Mouse (Mus musculus) stomach, embryonic 14.5 days (tissue): ENCODE data around the gene Robo3. TPM values are rescaled to one million over a fixed set of nuclear protein-coding genes. Genes with fewer than 3 reads are reported as not detected.

ENCODE experiments used
- ATAC-seq: fragments of 200-750 bp; cut with Nextera tagmentation; 2 replicates; pipeline ENCODE4 v1.8.0; 2017; ENCODE audit warnings: low read depth, moderate TSS enrichment; ENCODE audit not compliant: insufficient number of reproducible peaks, insufficient read depth, low FRiP score
- H3K27ac ChIP-seq: fragments of 300-500 bp; sonication (generic); 2 replicates; pipeline ENCODE4 v1.5.1; 2014; ENCODE audit warnings: mild to moderate bottlenecking, low read length, moderate library complexity, mixed read lengths
- H3K27me3 ChIP-seq: fragments of 300-500 bp; sonication (generic); 2 replicates; pipeline ENCODE4 v1.6.1; 2014; ENCODE audit warnings: low read length, control low read depth, mixed read lengths; ENCODE audit not compliant: control insufficient read depth, insufficient read depth
- H3K36me3 ChIP-seq: fragments of 300-500 bp; sonication (generic); 2 replicates; pipeline ENCODE4 v1.6.1; 2014; ENCODE audit warnings: mild to moderate bottlenecking, control low read depth, low read length, moderate library complexity, mixed read lengths; ENCODE audit not compliant: control insufficient read depth, insufficient read depth
- H3K4me1 ChIP-seq: fragments of 300-500 bp; sonication (generic); 2 replicates; pipeline ENCODE4 v1.6.1; 2014; ENCODE audit warnings: low read length, control low read depth, mixed read lengths; ENCODE audit not compliant: control insufficient read depth, insufficient read depth
- H3K4me2 ChIP-seq: fragments of 300-500 bp; sonication (generic); replicated peaks from 2 replicates; pipeline ENCODE4 v1.6.1; 2014; ENCODE audit warnings: low read depth, low read length, control low read depth
- H3K4me3 ChIP-seq: fragments of 300-500 bp; sonication (generic); 2 replicates; pipeline ENCODE4 v1.5.1; 2014; ENCODE audit warnings: low read depth, low read length, control low read depth
- H3K9ac ChIP-seq: fragments of 300-500 bp; sonication (generic); replicated peaks from 2 replicates; pipeline ENCODE4 v1.6.1; 2014; ENCODE audit warnings: low read depth, mild to moderate bottlenecking, control low read depth, low read length, moderate library complexity, mixed read lengths
- H3K9me3 ChIP-seq: fragments of 300-500 bp; sonication (generic); 2 replicates; pipeline ENCODE4 v1.6.1; 2016; ENCODE audit warnings: low read depth, low read length, control low read depth; ENCODE audit not compliant: control insufficient read depth
- WGBS: fragments of 180-500 bp; shearing (Covaris S2); extraction: QIAGEN DNeasy Blood & Tissue Kit; methylation state at CpG from one replicate; pipeline ENCODE4 v1.1.7; 2014; 5-methylcytosine and 5-hydroxymethylcytosine counted together
- polyA plus RNA-seq: library from polyadenylated mRNA; unstranded; fragments of >200 nt; fragmentation: Nextera tagmentation; extraction: Ambion mirVana; gene quantifications from 2 replicates; pipeline ENCODE4 v1.2.1, GENCODE M21; 2014

The Robo3 gene
- polyA plus RNA-seq, 1 experiment from 2014 or later: not detected

DNA sequence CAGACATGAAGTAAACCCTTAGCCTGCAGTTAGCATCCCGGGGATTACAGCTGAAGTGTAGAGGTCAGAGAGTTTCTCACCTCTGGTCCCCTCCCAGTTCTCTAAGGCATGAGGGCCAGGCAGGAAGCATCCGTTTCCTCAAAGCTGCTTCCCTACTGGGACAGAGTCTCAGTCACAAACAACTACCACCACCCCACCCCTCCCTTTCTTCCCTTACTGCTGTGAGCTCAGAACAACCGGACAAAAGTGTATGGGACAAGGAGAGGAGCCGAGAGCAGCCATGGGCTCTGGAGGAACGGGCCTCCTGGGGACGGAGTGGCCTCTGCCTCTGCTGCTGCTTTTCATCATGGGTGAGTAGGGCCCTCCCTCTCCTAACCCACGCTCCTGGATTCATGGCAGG, 31.2 kb downstream of the Robo3 start, which contains the start of gene Robo4:
Robo4 (plus strand) TSS at position 96 of the 400 bp plus-strand sequence.
- H3K4me3 ChIP-seq: peak within 1 kb of the TSS; percentile 5; the same call in 1 of the 2 replicates
- H3K36me3 ChIP-seq: no peaks in the 10 kb centered on the region
- H3K27ac ChIP-seq: no peak within 1 kb of the TSS
- no peak for ATAC-seq
- H3K4me1 ChIP-seq: no peaks in the 10 kb centered on the region
- no peaks in the 10 kb centered on the region for H3K27me3 ChIP-seq
- H3K9me3 ChIP-seq: no peaks in the 10 kb centered on the region
- no peak within 1 kb of the TSS for H3K9ac ChIP-seq
- H3K4me2 ChIP-seq: no peak within 1 kb of the TSS
- 19% methylated on average over 7 of the region's 7 CpGs for WGBS

DNA sequence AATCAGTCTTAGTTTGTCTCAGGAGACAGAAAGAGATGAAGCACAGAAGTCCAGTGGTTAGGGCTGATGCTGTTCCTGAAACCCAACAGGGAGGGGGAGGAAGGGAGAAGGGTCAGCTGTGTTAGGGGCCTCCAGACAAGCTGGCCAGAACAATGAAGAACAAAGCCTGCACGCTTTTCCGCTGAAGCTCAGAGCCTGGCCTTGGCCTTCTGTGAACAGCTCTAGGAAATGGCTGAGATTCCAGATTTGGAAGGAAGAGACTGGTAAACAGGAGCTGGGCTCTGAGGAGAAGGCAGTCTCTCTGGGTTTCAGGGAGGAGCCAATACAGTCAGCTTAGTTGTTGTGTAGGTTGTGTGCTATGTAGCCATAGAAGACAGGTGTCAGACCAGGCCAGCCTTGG, 32.5 kb downstream of the Robo3 start:
- no peaks in the 10 kb centered on the region for H3K27me3 ChIP-seq
- no peak overlapping the region for H3K4me3 ChIP-seq
- WGBS: 79% methylated on average over 2 of the region's 2 CpGs
- H3K4me2 ChIP-seq: no peak overlapping the region
- H3K9me3 ChIP-seq: no peaks in the 10 kb centered on the region
- no peaks in the 10 kb centered on the region for H3K36me3 ChIP-seq
- H3K9ac ChIP-seq: no peak overlapping the region
- H3K4me1 ChIP-seq: no peaks in the 10 kb centered on the region
- H3K27ac ChIP-seq: no peak overlapping the region
- ATAC-seq: no peak

DNA sequence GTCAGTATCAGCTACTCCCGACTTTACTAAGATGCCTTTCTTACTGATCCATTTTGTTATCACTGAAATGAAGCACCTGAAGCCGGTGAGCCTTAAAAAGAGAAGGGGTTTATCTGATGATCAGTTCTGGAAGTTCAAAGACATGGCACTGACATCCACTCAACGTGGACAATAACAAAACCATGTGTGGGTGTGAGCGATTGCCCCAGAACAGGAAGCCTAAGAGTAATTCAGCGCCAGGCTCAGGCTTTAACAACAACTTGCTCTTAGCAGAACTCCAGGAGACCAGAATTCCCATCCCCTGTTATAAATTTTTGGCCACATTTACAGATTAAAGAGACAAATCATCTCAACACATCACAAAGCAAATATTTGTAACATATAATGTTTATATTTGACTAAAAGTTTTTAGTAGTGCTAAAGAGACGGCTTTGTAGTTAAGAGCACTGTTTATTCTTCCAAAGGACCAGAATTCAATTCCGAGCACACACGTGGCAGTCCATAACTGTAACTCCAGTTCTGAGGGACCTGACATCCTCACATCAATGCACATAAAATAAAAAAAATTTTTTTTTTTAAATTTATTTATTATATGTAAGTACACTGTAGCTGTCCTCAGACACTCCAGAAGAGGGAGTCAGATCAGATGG, 39.4 kb downstream of the Robo3 start:
- H3K36me3 ChIP-seq: no peaks in the 10 kb centered on the region
- H3K4me1 ChIP-seq: no peaks in the 10 kb centered on the region
- H3K9me3 ChIP-seq: no peaks in the 10 kb centered on the region
- no peak for ATAC-seq
- 60% methylated on average over 8 of the region's 8 CpGs for WGBS
- no peak overlapping the region for H3K4me2 ChIP-seq
- H3K27ac ChIP-seq: no peak overlapping the region
- no peak overlapping the region for H3K9ac ChIP-seq
- H3K4me3 ChIP-seq: no peak overlapping the region
- no peaks in the 10 kb centered on the region for H3K27me3 ChIP-seq

DNA sequence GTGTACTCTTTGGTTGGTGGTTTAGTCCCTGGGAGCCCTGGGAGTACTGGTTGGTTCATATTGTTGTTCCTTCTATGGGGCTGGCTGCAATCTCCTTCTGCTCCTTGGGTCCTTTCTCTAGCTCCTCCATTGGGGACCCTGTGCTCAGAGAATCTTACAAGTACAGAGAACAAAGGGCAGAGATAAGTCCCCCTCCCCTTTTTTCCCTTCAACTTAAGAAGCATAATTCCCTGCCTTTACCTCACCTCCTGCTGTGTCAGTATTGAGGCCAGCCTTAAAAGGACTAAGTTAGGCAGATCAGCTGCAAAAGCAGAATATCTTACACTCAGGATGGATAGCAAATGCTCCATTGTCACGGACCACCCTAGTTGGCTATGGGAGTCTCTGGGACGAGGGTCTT, 41.0 kb downstream of the Robo3 start:
- 69% methylated on average over 2 of the region's 2 CpGs for WGBS
- Histone ChIP-seq H3K9ac (no peak overlapping the region), H3K4me2 (no peak overlapping the region), H3K4me1 (no peaks in the 10 kb centered on the region), H3K27ac (no peak overlapping the region), H3K27me3 (no peaks in the 10 kb centered on the region), H3K9me3 (no peaks in the 10 kb centered on the region), H3K36me3 (no peaks in the 10 kb centered on the region), H3K4me3 (no peak overlapping the region)
- no peak for ATAC-seq

DNA sequence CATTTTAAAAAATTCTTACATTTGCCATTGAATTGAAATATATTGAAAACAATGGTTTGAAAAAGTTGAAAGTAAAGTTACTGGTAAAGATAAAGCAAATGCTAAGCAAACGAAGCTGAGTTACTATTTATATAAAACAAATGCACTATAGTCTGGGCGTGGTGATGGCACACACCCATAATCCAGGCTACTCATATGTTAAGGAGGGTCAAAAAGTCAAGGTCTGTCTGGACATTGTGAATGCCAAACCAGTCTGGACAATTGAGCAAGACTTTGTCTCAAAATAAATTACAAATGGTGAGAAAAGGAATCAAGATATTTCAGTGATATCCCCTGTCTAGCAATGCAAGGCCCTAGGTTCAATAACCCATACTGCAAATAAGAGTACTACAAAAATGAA, 42.2 kb downstream of the Robo3 start:
- Histone ChIP-seq H3K4me2 (no peak overlapping the region), H3K4me3 (no peak overlapping the region), H3K27ac (no peak overlapping the region), H3K9me3 (no peaks in the 10 kb centered on the region), H3K9ac (no peak overlapping the region), H3K27me3 (no peaks in the 10 kb centered on the region), H3K36me3 (no peaks in the 10 kb centered on the region), H3K4me1 (no peaks in the 10 kb centered on the region)
- ATAC-seq: no peak
- 66% methylated on average over 2 of the region's 2 CpGs for WGBS

DNA sequence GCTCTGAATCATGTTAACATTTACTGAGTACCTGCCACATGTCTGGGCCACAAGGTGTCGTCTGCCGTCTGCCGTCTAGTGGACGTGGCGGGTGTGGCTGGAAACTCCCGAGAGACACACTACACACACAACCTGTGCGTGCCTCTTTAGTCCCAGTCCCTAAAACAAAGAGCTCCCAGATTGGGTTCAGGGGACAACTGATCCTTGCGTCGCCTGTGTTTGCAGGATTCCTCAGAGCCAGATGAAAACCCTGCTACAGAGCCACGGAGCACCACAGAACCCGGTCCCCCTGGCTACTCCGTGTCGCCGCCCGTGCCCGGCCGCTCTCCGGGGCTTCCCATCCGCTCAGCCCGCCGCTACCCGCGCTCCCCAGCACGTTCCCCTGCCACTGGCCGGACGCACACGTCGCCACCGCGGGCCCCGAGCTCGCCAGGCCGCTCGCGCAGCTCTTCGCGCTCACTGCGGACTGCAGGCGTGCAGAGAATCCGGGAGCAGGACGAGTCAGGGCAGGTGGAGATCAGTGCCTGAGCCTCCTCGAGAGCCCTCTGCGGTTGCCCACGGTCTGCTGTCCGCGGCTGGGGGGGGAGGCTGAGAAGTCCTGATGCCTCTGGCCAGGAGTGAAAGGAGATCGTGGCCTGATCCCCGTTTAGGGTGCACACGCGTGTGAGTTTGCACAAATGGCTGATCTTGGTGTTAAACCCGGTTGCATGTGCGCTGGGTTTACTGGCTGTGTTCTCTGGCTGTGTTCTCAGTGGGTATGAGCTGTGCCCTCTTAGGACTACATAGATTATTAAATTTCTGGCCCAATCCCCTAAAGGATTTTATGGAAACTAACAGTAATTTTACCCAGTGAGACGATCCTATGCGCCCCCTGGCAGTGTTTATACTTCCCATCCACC, 48.5 kb downstream of the Robo3 start:
- Histone ChIP-seq H3K36me3 (no peaks in the 10 kb centered on the region), H3K9ac (peak overlapping the region; percentile 28; the same call in 1 of the 2 replicates), H3K27ac (no peak overlapping the region), H3K4me2 (peak overlapping the region; percentile 82), H3K4me1 (0 out of 2 replicates have a peak, but pooled peaks cover 3% of the 10 kb centered on the region), H3K9me3 (no peaks in the 10 kb centered on the region), H3K4me3 (peak overlapping the region; percentile 33), H3K27me3 (0 out of 2 replicates have a peak, but pooled peaks cover 7% of the 10 kb centered on the region)
- ATAC-seq: peak; percentile 78; the same call in 1 of the 2 replicates
- 6% methylated on average over 54 of the region's 54 CpGs for WGBS

DNA sequence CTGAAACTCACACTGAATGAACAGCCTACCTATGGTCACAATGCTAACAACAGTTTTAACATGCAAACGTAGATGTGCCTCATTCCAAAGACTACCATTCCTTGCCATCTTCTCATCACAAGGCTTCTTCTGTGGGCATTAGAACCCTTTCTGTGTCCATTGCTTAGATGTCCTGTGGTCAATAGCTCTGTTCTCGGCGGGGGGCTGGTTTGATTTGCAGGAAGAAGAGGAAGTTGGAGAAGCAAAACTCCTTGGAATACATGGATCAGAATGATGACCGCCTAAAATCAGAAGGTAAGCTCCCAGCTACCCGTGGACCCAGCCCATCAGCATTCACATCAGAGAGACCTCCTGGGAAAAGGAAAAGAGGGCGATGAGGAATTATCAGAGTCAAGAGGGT, 49.9 kb downstream of the Robo3 start:
- WGBS: 92% methylated on average over 6 of the region's 6 CpGs
- no peak for ATAC-seq
- Histone ChIP-seq H3K4me1 (0 out of 2 replicates have a peak, but pooled peaks cover 3% of the 10 kb centered on the region), H3K9me3 (no peaks in the 10 kb centered on the region), H3K9ac (no peak overlapping the region), H3K27ac (no peak overlapping the region), H3K4me3 (no peak overlapping the region), H3K36me3 (no peaks in the 10 kb centered on the region), H3K27me3 (0 out of 2 replicates have a peak, but pooled peaks cover 7% of the 10 kb centered on the region), H3K4me2 (no peak overlapping the region)

DNA sequence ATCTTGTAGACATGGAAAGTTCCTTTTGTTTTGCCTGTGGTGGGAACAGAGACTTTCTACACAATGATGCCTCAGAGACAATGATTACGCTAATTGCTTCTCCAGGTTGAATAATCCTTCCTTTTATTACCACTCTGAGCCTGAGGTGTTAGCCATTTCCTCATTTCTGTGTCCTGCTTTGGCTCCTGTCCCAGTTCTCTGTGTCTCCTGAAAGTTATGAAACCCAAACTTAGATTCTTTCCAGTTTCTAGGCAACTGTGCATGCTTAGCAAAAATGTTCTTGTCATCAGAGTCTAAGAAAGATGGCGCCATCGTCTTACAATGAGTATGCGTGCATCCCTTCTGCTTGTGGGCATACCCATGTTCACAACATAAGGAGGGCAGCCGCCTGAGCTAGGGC, 57.3 kb downstream of the Robo3 start:
- Histone ChIP-seq H3K4me1 (no peaks in the 10 kb centered on the region), H3K36me3 (no peaks in the 10 kb centered on the region), H3K27me3 (no peaks in the 10 kb centered on the region), H3K4me3 (no peak overlapping the region), H3K4me2 (no peak overlapping the region), H3K9me3 (no peaks in the 10 kb centered on the region), H3K9ac (no peak overlapping the region), H3K27ac (no peak overlapping the region)
- no peak for ATAC-seq
- 95% methylated on average over 5 of the region's 5 CpGs for WGBS
